Mouse (Mus musculus): Measurements from ENCODE around the gene Rps15. TPM values are rescaled to one million over a fixed set of nuclear protein-coding genes. Genes with fewer than 3 reads are reported as not detected.
A peak's percentile ranks its signal among the peaks of the same experiment; 100 is the strongest.
"Not testable (repeated sequence)": the region's sequence is repeated elsewhere in the genome, so short reads cannot be mapped to it uniquely, and the experiment has no call there.

The Rps15 gene
- total RNA-seq (2021), result 100 to 1,000 TPM; 784 to 803 TPM

DNA sequence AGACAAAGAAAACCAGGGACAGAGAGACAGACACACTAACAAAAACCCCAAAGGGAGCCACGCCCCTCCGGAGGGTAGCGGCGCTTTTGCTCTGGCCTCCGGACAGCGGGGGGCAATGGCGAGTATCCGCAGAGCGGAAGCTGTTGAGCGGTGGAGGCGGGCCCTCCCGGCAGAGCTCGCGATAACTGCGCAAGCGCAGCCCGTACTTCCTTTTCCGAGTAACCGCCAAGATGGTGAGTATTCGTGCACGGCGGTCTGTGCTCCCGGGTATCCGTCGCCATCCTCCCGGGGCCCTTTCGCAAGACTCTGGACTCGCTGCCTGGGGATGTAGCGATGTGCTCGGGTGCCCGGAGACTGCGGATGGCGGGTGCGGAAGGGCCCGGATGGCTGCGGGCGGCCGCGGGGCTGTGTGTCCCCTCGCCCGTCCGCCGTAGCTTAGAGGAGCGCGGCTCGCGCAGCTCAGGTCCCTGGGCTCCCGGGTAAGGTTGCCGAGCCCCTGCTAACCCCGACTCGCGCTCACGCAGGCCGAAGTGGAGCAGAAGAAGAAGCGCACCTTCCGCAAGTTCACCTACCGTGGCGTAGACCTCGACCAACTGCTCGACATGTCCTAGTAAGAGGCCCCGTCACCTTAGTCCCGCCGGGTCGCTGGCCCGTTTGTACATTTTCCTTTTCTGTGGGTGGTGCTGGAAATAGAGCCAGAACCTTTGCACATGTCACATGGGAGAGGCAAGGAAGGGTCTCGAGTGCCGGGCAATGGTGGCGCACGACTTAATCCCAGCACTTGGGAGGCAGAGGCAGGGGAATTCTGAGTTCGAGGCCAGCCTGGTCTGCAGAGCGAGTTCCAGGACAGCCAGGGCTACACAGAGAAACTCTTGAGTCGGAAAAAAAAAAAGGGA is at the start of gene Rps15:
Rps15 (plus strand) TSS at position 203 of the 896 bp plus-strand sequence.
- DNase-seq (ENCODE audit: extremely low spot score in 1 of 2, low spot score in 2 of 2), result peak; percentile 92 to 99
- intact Hi-C loops (cut with DNase I), result no loop called here

DNA sequence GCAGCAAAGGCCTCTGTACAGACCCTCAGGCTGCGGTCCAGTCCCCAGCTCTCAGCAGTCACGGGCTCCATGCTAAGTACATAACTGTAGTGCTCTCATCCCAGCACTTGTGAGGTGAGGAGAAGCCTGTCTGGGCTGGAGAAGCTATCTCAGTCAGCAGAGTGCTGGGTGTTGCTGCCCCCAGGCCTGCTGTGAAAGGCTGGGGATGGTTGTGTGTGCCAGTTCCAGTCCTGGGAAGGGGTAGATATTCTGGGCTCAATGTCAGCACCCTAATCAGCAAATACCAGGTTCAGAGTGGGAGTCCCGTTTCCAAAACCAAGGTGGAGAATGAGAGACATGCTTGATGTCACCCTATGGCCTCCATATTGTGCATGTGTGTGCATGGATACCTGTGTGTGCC is 49.6 kb upstream of the Rps15 start:
- no peak for DNase-seq (ENCODE audit: extremely low spot score in 1 of 2, low spot score in 2 of 2)
- intact Hi-C loops (cut with DNase I), result loop anchor here (10.0 kb wide), 1 partner anchor 258 kb away; the partner anchor contains the start of genes Cnn2 and Tmem259

- peak in 1 of 2 experiments; percentile 70 for DNase-seq (ENCODE audit: extremely low spot score in 1 of 2, low spot score in 2 of 2)
- intact Hi-C loops (cut with DNase I), result loop anchor here (1.0 to 10.0 kb wide), 2 partner anchors 66 to 260 kb away; partner anchors contain the start of genes Cnn2, Efna2 and Tmem259
Measured at GRCm38 (mm10) chr10:80244791-80245399, 47.4 kb upstream of the Rps15 start.

GRCm38 (mm10) chr10:80245600-80245999 is 46.7 kb upstream of the Rps15 start:
- peak; percentile 79 to 82 for DNase-seq (ENCODE audit: extremely low spot score in 1 of 2, low spot score in 2 of 2)
- intact Hi-C loops (cut with DNase I), result loop anchor here (1.0 to 10.0 kb wide), 2 partner anchors 66 to 261 kb away; partner anchors contain the start of genes Cnn2, Efna2 and Tmem259

GRCm38 (mm10) chr10:80247849-80248248 is 44.4 kb upstream of the Rps15 start:
- DNase-seq (ENCODE audit: extremely low spot score in 1 of 2, low spot score in 2 of 2), result no peak
- intact Hi-C loops (cut with DNase I), result loop anchor here (2.0 to 10.0 kb wide), 2 partner anchors 73 to 263 kb away; partner anchors contain the start of genes Cnn2 and Tmem259

GRCm38 (mm10) chr10:80248437-80248836 is 43.8 kb upstream of the Rps15 start:
- not testable (repeated sequence) for DNase-seq (ENCODE audit: extremely low spot score in 1 of 2, low spot score in 2 of 2)
- intact Hi-C loops (cut with DNase I), result loop anchor here (2.0 to 10.0 kb wide), 2 partner anchors 74 to 264 kb away; partner anchors contain the start of genes Cnn2 and Tmem259

DNA sequence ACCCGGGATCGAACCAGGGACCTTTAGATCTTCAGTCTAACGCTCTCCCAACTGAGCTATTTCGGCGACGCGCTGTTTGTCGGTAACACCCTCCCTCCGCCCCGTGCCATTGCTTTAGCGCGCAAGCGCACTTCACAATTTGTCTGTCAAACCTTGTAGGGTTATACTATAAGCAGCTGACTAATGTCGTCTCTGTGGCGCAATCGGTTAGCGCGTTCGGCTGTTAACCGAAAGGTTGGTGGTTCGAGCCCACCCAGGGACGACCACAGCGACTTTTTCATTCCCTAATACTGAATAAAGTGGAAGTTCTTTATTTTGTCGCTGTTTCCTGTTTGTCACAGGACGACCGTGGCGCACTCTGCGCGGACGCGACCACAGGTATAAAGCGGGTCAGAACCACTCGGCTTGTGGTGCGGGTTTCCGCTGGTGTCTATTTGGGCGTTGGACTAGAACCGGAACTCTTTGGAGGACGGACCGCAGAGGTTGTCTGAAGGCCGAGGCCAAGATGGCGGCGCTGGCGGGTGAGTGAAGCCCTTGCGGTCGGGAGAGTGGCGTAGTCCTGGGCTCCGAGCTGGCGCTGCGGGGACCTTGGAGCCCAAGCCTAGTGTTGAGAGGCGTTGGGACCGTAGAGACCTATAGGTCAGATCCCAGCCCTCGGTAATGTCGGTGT is 43.1 kb upstream of the Rps15 start, which contains the start of gene Ndufs7:
Ndufs7 (plus strand) TSS at position 151 of the 670 bp plus-strand sequence.
- DNase-seq (ENCODE audit: extremely low spot score in 1 of 2, low spot score in 2 of 2), result peak; percentile 93
- intact Hi-C loops (cut with DNase I), result loop anchor here (2.0 to 10.0 kb wide), 2 partner anchors 74 to 264 kb away; partner anchors contain the start of genes Cnn2 and Tmem259

GRCm38 (mm10) chr10:80250059-80250458 is 42.2 kb upstream of the Rps15 start:
- no peak for DNase-seq (ENCODE audit: extremely low spot score in 1 of 2, low spot score in 2 of 2)
- intact Hi-C loops (cut with DNase I), result no loop called here

DNA sequence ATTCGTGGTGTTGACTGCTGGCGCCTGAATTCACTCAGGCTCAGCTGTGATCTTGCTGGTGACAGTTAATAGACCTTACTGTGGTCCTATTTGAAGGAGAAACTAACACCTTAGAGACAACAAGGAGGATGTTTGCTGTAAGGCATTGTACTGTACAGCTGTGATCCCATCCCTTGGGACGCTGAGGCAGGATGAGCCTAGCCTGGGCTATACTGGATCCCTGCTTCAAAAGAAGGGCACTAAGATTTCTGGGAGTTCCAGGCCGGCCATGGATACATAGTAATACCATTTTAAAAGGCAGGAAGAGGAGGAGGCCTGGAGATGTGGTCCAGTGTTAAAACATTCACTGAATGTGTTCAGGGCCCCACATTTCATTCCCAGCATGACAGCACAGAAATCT is 41.7 kb upstream of the Rps15 start:
- DNase-seq (ENCODE audit: extremely low spot score in 1 of 2, low spot score in 2 of 2), result no peak
- intact Hi-C loops (cut with DNase I), result no loop called here

DNA sequence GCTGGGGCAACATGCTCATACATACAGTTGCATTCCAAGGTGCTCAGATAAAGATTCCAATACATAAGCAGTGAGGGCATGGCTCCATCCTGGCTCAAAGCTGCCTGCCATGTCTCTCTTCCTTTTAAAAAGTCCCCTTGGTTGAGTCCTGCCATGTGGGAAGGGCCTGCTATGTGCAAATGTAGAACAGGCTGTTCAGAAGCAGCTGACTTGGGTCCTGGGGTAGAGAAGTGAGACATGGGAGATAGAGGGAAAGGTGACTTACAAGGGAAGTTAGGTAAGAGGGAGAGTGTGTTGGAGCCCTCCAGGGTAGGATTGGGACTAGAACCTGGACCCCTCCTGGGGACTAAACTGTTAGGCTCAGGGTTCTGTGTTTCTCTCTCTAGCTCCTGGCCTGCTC is 40.2 kb upstream of the Rps15 start:
- intact Hi-C loops (cut with DNase I), result no loop called here
- no peak for DNase-seq (ENCODE audit: extremely low spot score in 1 of 2, low spot score in 2 of 2)

DNA sequence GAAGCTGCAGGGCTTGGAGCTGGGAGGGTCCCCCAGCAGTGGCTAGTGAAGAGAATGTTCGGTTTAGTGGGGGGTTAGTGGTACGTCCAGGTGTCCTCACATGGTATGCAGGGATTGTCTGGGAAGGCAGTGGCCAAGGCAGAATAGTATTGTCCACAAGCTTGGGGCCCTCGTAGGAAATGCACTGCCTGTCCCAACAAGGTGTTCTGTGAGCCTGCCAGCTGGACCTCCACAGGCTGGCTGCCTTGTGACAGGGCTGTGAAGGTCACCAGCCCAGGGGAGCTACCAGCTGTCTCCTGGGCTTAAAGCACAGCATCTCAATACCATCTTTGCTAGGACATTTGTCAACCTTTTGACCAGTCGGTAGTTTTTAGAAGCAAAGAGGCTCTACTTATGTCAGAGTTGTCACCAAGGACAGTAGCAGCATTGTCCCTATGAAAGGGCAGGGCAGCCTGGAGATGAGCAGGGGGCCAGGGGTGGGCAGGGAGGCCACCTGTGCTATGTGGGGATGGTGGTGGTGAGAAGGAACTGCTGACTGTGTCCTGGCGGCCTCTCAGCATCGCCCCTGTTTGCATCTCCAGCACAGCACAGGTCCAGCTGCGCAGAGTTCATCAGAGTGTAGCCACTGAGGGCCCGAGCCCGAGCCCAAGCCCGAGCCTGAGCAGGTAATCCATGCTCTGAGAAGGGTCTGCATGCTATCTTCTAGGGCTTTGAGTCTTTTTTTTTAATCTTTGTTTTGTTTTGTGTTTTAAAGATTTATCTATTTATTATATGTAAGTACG is 39.6 kb upstream of the Rps15 start:
- intact Hi-C loops (cut with DNase I), result no loop called here

GRCm38 (mm10) chr10:80253551-80253950 is 38.7 kb upstream of the Rps15 start:
- intact Hi-C loops (cut with DNase I), result no loop called here
- no peak for DNase-seq (ENCODE audit: extremely low spot score in 1 of 2, low spot score in 2 of 2)

More for the DNA sequence above, 39.6 kb upstream of the Rps15 start:
- DNase-seq (ENCODE audit: extremely low spot score in 1 of 2, low spot score in 2 of 2), result no peak

- intact Hi-C loops (cut with DNase I), result no loop called here
- DNase-seq (ENCODE audit: extremely low spot score in 1 of 2, low spot score in 2 of 2), result no peak
Measured at GRCm38 (mm10) chr10:80254331-80255297, 37.6 kb upstream of the Rps15 start.

GRCm38 (mm10) chr10:80255881-80256535 is 36.2 kb upstream of the Rps15 start:
- intact Hi-C loops (cut with DNase I), result no loop called here
- DNase-seq (ENCODE audit: extremely low spot score in 1 of 2, low spot score in 2 of 2), result peak in 1 of 2 experiments; percentile 76

GRCm38 (mm10) chr10:80257936-80258335 is 34.3 kb upstream of the Rps15 start:
- DNase-seq (ENCODE audit: extremely low spot score in 1 of 2, low spot score in 2 of 2), result no peak
- intact Hi-C loops (cut with DNase I), result no loop called here

- intact Hi-C loops (cut with DNase I), result no loop called here
- DNase-seq (ENCODE audit: extremely low spot score in 1 of 2, low spot score in 2 of 2), result no peak
Measured at GRCm38 (mm10) chr10:80258752-80259462, 33.3 kb upstream of the Rps15 start.
